Mouse (Mus musculus): ENCODE data around the gene Hist1h4i.
A peak's percentile ranks its signal among the peaks of the same experiment; 100 is the strongest.

Gene Hist1h4i

DNA sequence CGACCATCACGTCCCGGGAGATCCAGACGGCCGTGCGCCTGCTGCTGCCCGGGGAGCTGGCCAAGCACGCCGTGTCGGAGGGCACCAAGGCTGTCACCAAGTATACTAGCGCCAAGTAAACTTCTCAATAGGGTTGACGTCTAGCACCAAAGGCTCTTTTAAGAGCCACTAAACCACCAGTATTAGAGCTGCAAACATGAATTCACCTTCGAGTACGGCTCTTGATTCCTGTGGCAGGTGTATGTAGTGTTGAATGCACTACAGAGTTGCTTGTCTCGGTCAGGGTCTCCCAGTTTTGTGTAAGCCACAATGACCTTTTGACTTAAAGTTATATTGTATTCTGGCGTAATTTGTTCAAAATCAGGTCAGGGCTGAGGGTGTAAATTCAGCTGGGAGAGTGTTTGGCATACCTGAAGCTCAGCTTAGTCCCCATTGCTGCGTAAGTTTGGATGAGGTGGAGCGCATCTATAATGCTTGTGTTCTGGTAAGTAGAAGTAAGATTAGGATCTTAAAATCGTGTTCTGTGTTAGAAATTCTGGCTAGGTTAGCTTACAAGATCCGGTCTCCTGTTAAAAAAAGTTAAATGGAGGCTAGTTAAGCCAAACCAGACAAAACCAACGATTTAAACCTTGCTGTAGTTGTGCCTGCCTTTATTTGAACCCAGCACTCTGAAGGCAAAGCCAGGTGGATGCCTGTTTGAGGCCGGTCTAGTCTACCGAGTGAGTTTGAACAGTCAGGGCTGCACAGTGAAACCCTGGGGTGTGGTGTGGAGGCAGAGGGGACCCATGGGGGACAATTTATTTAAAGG, 4.8 kb downstream of the Hist1h4i start:
- no peak for DNase-seq

DNA sequence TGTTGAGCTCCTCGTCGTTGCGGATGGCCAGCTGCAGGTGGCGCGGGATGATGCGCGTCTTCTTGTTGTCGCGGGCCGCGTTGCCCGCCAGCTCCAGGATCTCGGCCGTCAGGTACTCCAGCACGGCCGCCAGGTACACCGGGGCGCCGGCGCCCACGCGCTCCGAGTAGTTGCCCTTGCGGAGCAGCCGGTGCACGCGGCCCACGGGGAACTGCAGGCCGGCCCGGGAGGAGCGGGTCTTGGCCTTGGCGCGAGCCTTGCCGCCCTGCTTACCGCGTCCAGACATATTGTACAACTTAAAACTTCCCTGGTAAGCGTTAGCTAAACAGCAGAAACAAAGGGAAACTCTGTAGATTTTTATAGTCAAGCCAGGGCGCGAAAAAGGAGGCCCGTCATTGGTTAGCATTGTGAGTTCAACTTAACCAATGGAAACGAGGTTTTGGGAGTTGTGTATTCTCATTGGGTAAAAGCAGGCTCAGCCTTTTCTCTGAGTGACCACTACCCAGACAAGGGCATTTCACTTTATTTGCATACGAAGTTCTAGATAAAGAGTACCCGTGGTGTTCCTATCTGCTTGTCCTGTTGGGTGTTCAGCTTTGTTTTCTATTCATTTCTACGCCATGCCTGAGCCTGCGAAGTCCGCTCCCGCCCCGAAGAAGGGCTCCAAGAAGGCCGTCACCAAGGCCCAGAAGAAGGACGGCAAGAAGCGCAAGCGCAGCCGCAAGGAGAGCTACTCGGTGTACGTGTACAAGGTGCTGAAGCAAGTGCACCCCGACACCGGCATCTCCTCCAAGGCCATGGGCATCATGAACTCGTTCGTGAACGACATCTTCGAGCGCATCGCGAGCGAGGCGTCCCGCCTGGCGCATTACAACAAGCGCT, 5.7 kb downstream of the Hist1h4i start, which contains the start of the genes Hist1h2ah and Hist1h2bk:
Hist1h2ah (minus strand) TSS at position 302 of the 882 bp plus-strand sequence.
Hist1h2bk (plus strand) TSS at position 604 of the 882 bp plus-strand sequence.
- peak; percentile 93 for DNase-seq

DNA sequence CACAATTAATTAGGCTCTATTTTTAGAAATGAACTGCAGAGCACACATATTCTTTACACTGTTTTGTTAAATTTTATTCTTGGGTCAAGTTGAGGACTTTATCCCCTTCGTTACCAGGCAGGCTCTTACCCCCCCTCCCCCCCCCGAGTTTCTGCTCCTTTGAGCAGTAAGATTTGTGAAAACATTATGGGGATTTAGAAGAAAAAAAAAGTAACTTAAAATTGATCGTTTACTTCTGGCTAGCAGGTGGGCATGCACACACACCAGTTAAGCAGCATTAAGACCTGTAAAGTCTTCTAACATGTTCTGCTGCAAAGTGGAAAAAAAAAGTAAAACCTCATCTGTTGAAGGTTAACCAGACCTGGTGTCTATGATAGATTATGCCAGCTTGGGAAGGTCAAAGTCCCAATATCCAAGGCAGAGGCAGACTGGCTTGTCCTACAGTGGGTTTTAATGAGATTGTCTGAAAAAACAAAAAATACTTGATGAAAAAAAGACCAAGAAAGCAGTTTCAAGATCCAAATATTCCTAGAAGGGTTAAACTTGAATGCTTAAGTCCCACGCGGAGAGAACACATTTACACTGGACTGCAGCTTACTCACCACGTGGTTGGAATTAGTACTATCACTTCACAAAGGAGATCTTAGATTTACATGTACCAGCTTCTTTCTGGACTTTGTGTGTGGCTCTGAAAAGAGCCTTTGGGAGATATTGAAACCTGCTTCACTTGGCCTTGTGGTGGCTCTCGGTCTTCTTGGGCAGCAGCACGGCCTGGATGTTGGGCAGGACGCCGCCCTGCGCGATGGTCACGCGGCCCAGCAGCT, 6.5 kb downstream of the Hist1h4i start:
- DNase-seq: no peak

DNA sequence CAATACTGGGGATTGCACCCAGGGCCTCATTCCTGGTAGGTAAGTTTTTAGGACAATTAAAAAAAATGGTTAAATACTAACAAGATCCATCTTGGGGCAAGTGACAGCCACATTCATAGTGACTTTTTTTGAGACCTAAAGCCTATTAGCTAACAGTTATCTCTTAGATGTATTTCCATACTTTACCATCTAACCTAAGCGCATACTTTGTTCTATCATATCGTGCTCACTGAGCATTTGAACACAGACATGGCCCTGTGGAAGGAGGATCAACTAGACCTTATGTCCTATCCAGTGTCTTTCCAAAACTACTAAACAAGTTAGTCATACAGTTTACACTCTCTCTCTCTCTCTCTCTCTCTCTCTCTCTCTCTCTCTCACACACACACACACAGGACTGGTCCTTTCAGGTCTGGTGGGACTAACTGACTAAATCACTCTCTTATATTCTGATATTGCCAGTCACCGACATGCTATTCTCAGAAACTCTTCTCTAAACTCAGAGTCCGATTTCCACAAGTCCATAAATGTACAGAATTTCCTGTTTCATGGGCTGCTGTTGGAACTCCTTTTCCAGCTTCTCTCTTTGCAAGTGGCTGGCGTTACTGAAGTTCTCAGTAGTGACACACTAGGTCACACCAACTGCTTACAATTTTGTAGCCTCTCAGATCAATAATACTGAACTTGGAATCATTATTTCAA, 7.3 kb downstream of the Hist1h4i start:
- no peak for DNase-seq

DNA sequence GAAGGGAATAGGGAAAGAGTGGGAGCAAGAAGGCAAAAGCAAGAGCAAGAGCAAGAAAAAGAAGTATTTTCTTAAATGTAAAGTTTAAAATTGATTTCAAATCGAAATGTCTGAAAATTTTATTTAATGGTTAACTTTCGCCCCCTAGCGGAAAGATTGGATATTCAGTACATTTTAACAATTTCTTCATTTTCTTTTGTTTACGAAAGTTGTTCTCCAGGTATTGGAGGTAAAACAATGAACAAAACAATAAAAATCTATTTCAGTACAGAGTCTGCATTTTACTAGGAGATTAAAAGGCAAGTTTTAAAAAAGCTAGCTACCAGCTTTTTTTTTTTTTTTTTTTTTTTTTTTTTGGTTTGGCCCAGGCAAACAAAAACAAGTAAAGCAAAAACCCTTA, 10.7 kb downstream of the Hist1h4i start:
- DNase-seq: peak; percentile 53

DNA sequence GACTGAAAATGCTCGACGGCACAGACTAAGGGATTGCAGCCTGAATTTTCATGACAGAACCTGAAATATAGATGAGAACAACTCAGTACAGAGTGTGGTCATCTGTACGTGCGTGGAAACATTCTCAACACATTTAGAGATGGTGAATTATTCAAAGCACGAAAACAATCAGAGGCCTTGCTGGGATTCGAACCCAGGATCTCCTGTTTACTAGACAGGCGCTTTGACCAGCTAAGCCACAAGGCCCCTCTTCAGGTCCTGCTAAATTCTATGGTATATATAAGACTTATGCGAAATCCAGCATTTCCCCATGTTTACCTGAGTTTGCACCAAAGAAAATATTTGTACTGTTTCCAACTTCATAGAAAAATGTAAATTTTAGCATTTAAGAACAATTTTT, 11.2 kb downstream of the Hist1h4i start:
- no peak for DNase-seq

DNA sequence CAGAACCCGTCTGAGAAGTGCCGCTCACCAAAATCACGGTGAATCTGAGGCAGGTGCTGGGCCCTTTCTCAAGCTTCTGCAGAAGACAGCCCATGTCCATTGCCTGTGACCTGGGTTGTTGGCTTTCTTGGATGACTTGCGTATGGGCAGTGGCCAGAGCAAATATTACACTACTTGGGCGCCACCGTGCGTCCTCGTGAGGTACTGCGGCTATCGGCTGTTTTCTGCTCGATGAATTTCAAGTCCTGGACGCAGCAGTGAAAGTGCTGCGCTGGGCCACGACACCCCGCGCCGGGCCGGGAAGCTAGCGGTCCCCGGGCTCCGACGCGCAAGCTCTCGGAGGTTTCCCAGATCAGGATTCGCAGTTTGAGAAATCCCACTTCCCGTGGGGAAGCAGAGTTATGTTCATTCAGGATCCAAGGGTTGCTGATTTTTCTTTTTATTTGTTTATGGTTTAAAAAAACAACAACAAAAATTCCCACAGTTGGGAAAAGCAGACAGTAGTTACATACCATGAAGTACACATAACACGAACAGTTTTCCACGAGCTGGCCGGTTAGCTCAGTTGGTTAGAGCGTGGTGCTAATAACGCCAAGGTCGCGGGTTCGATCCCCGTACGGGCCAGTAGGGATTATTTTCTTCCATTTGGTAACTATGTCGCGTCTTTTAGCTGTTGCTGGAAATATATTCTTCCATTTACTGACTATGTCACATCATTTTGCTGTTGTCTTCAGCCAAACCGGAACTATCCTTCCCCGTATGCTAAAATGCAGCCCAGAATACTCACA, 12.3 kb downstream of the Hist1h4i start:
- DNase-seq: peak; percentile 98

DNA sequence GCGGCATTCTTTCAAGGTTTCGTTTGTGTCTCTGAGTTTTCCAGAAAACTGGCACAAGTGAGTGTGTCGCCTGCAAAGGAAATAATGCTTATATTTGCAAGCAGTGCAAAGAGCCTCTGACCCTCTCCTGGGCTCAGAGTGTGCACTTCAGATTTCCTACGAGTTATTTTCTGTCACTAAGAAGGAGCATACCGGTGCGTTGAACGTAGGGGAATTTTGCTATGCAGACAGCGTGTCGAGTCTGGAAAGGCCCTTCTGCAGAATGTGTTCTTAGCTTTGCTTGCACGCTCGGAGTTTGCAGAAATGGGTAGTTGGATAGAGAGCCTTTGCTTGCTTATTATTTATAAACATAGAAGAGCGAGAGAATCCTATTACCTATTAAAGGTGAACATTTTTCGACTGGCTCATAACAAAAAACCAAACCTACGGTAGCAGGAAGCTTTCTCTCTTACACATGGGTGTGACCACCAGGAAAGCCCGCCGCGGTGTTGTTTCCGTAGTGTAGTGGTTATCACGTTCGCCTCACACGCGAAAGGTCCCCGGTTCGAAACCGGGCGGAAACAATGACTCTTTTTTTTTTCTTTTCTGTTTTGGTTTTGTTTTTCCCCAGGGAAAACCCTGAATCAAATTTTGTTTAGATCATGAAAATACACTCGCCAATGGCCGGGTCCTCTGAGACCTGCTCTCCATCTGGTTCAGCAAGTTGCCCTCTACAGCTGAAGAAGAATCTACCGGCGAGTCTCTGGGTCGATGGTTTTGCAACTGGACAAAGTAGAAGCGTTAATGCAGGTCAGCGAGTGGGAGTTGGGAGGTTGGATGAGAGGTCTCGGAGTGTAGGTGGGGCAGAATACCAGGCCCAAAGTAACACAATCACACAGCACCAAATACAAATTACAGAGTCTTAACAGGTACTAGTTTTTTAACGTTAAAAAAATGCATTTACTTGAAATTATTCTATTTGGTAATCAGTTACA, 14.8 kb downstream of the Hist1h4i start:
- DNase-seq: peak; percentile 91

DNA sequence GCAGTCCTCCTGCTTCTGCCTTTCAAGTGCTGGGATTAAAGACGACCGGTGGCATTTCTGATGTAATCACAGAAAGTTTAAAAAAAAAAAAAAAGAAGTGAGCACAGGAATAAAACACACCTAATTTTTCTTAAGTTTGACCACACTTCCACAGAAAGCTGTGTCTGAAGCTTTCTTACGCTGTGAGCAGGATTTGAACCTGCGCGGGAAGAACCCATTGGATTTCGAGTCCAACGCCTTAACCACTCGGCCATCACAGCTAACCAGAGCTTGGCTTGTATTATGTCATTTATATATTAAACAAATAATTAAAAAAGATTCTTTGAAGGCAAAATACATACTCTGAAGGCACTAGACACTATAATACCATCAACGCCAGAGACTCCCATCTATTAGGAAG, 18.9 kb downstream of the Hist1h4i start:
- peak; percentile 89 for DNase-seq

DNA sequence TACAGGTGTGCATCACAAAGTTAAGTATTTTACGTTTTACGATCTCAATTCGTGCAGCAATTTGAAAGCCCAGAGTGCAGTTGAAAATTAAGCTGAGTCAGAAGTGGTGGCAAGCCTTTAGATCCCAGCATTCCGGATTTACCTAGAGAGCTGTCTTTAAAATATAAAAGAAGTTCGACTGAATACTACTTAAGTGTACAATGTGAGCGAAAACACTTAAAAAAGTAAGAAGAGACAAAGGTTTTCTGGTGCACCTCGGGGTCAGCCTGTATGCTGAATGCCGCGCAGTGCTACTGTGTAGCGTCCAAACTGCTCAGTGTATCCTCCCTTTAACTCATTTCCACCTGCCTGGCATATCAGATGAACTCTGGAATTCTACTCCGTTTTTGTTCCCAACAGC, 19.6 kb downstream of the Hist1h4i start:
- DNase-seq: no peak

DNA sequence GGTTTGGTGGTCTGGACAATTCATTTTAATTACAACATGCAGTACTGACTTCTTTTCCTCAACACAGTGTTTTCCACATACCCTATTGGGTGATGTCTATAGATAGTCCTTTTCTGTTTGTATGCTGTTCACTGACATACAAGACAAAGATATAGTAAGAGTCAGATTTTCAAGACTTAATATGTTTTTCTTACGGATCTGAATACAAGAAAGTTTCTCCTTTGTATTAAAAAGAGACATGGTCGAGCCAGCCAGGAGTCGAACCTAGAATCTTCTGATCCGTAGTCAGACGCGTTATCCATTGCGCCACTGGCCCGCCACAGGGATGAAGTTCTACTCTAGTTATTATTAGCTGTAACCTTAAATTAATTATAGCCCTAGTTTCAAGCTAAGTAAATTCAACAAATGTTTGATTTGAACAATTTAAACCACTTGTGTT, 20.2 kb downstream of the Hist1h4i start:
- DNase-seq: peak; percentile 86

DNA sequence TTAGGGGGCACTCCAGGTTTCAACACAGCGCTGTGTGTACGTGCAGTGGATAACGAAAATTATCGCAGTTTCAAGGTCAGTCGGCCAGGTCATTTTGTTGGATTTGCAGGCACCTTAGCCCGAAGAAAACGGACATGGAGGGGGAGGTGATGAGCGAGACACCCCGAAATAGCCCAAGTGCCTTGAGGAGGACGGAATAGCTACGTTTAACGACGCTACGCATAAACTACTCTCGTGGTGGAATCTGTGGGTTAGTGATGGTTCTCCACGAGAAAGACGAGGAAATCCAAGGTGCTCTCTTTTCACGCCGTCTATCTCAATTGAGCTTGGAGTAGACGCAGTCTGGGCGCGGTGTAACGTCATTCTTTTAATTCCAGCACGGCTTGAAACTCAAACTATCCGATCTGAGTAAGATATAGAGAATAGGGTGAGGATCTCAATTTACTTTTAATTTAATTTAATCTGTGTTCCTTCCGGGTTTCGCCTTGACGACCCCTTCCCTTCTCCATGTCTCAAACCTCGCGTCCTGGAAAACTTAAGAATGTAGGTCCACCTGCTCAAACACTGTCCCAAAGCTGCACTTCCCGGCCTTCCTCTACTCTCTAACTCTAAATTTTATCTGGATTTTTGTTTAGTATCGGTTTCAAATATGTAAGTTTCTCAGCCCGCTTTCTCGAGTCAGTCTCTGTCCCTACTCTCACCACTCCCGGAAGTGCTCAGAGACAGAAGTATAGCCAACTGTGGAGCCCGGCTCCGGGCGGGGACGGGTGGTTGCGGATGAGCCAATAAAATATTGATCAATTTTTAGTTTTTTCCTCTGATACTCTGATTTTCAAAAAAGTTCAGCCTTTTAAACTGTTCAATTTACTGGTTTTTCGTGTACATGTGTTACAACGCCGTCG, 21.0 kb downstream of the Hist1h4i start:
- no peak for DNase-seq

DNA sequence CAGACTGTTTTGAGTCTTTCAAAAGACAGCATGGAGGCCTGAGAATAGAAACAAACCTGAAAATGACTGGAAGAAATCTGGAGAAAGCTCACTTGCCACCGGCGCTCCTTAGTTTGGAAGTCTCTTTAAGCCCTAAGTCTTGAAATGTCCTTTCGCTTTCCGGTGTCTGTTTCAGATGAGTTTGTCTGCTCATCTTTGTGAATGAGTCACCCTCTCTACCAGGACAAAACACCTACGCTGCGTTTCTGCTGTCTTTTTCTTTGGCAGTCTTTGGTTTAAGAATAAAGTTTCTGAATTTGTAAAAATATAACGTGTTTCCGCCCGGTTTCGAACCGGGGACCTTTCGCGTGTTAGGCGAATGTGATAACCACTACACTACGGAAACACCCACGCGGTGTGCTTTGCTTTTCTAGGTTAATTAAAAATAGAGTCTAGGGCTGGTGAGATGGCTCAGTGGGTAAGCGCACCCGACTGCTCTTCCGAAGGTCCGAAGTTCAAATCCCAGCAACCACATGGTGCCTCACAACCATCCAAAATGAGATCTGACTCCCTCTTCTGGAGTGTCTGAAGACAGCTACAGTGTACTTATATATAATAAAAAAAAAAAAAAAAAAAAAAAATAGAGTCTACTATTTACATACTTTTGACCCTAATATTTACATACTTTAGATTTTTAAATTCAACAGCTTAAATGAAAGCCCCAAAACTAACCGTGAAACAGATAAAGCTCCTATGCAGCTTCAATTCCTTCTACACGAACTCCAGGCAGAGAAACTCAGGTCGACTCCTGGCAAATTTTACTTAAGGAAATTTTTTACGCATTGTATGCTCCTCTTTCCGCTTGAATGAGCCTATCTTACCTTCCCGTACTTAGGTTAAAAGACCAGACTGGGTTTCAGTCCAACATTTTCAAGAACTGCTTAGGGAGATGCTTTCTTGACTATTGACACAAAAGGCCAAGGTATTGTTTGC, 25.4 kb downstream of the Hist1h4i start:
- DNase-seq: peak; percentile 87

DNA sequence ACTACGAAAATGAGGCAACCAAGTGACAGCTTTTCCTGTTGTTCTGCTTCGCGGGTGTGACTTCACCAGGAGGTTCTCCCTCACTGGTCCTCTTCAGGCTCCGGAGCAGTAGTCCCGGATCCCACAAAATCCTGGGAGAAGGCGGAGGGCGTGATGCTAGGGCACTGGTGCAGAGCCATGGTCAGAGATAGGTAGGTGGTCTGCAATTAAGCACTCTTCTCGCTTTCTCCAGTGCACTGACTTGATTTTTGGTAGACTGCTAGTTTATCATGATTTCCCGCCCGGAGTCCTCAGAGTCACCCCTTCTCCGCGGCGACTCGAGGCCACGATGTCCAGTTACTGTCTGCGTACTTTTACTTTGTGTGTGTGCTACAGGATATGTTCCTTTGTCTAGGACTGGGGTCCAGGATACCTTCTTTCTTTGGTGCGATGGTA, 26.7 kb downstream of the Hist1h4i start:
- no peak for DNase-seq

DNA sequence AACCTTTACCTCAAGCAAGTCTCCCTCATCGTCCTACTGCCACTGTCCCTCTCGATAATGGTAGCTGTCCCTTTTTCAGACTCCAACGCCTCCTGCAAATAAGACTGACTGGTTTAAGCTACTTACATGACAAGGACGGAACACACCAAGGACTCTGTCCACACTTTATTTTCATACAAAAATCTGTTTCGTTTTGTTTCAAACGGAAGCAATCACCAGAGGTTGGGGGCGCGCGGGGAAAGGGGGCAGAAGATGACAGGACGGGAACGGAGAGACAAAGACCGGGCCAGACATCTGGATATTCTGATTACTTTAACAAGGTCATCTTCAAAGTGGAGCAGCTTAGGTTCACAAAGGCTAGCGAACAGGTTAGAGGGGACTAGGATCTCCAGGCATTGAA, 27.4 kb downstream of the Hist1h4i start:
- DNase-seq: no peak

DNA sequence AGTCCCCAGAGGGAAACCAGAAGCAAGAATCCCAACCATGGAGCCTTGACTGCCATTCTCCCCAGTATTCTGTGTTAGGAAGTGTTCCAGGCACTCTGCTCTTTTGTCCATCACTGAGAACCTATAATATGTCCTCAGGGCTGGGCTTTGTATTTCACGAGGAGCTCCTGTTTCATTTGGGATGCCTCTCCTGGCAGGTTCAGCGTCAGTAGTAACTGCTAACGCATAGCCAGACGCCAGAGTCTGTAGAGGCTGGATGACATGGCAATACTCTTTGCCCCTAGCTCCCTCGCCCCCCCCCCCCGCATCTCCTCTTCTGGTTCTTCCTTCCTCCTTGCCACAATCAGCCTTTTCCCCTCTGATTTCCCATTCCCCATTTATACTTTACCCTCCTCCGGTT, 31.5 kb downstream of the Hist1h4i start, which contains the start of gene Prss16:
Prss16 (minus strand) TSS at position 101 of the 400 bp plus-strand sequence.
- no peak for DNase-seq

DNA sequence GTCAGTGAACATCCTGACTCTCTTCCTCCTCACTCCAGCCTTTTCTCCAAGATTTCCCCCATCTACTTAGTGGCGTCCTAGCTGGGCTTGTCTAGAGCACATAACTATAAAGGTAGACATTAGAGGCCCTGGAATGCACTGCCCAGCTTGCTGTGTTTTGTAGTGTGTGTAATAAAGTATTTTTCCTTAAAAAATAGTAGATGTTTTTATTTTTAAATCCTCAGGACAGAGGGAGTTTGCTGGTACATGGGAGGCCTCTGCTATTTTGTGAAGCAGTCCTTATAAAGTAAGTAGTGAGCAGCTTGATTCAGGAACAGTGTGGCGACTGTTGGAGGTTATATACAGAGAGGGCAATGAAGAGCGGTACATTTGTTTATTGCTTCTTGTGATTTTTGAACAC, 32.5 kb downstream of the Hist1h4i start:
- DNase-seq: no peak

DNA sequence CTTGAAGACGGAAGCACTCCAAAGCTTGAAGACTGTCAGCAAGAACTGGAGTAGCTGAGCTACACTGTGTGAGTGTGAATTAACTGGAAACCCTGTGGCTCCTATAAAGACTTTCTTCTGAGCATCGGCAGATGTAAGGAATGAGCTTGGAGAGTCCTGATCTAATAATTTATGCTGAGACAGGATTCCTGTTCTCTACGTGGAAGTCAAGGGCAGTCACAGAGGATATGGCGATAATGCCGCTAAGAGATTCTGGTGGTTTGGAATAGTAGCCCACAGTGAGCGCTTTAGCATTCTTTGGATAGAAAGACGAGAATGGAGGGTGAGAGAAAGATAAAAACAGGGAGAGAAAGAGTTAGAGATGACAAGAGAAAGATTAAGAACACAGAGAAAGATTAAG, 33.3 kb downstream of the Hist1h4i start:
- no peak for DNase-seq

Data from lung, postnatal 36 days (tissue).